Mouse (Mus musculus) embryonic stem cell, embryonic (primary cell): ENCODE measurements at regions not wholly inside any gene's neighbourhood (a gene's known extent, or its start where the extent isn't known, plus 50 kb on each side); places are given as distances from the start of the nearest gene placed in this dataset.

Experiments used
- CTCF ChIA-PET, 4 experiments: fragments of 300-600 bp in 2 of 4; fragments of 350-600 bp in 2 of 4; sonication (Branson Sonifier 250); formaldehyde crosslinking; loops; one replicate each; lab custom pipeline; 2022; ENCODE audit warnings: inconsistent platforms in 2 of 4; lab: Charles Lee
- POLR2A ChIA-PET, 4 experiments: fragments of 300-600 bp in 2 of 4; fragments of 350-600 bp in 2 of 4; sonication (Branson Sonifier 250); formaldehyde crosslinking; loops; one replicate each; lab custom pipeline; 2022; ENCODE audit warnings: antibody characterized with exemption in 4 of 4, inconsistent platforms in 1 of 4; lab: Charles Lee

DNA sequence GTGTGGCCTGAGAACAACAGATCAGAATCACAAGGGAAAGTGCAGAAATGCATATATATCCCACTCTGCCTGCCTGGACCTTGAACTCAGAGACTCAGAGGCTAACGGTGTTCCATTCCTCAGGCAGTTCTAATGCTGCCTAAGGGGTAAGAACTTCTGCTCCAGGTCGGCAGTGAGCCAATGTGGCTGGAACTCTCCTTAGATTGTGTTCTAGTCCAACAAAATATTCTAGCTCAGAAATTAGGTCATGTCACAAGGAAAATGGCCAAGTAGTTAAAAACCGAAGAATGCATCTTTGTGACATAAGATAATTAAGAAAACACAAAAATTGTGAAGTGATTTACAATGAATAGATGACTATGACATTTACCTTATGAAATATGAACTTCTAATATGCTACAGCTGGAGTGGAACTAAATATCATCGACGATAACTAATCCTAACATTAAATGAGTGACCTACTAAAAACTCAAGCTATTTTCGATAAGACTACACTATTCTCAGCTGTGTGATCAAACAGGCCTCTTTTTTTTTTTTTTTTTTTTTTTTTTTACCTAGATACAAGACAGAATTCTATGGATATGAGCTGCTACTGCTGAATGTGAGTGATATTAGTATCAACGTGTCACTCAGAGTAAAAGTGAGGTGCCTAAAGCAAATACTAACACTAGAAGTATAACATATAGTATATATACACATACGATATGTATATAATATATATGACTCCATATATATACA is 315.1 kb upstream of the Map3k7 start:
- ChIA-PET CTCF (interaction anchor here in 1 of 4 experiments (0.6 kb wide), 1 partner anchor 96 kb away, joined by 3 read pairs; no protein-coding TSS in a partner anchor), POLR2A (interaction anchor here in 2 of 4 experiments (0.6 to 1.7 kb wide), 2 partner anchors 8 to 10 kb away, joined by 4 read pairs; no protein-coding TSS in a partner anchor)

GRCm38 (mm10) chr4:31655364-31656106 is 308.4 kb upstream of the Map3k7 start:
- POLR2A ChIA-PET: interaction anchor here in 2 of 4 experiments (0.6 kb wide), 2 partner anchors 250 to 960 kb away, joined by 3 read pairs; no protein-coding TSS in a partner anchor
- CTCF ChIA-PET: interaction anchor here in 1 of 4 experiments (0.8 kb wide), 1 partner anchor 28 kb away, joined by 5 read pairs; no protein-coding TSS in a partner anchor

GRCm38 (mm10) chr4:31656111-31656510 is 307.8 kb upstream of the Map3k7 start:
- POLR2A ChIA-PET: interaction anchor here in 2 of 4 experiments (0.6 kb wide), 2 partner anchors 251 to 960 kb away, joined by 3 read pairs; no protein-coding TSS in a partner anchor
- CTCF ChIA-PET: interaction anchor here in 1 of 4 experiments (0.6 to 0.8 kb wide), 2 partner anchors 29 to 198 kb away, joined by 3 to 5 read pairs; no protein-coding TSS in a partner anchor

- CTCF ChIA-PET: no interaction called here
These were observed 305.1 kb upstream of the Map3k7 start for GRCm38 (mm10) chr4:31658820-31659219.

DNA sequence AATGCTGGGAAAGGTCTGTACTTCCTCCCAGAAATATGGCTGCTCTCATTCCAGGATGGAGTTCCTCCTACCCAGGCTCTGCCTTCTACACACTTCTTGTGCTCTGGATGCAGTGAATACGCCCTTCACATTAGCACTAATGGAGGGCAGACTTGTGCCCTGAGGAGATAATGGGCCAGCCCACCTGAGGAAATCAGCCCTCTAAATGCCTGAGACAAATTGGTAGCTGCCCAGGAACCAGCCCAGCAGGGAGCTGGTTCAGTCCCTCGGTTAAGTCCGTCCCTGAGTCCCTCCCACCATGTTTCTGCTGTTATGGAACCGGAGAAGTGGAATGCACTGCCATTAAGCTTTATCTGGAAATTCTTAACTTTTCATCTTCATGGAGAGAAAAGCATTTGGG is 303.0 kb upstream of the Map3k7 start:
- CTCF ChIA-PET: interaction anchor here in 2 of 4 experiments (0.5 to 0.6 kb wide), 2 partner anchors 42 to 90 kb away, joined by 3 to 4 read pairs; no protein-coding TSS in a partner anchor
- POLR2A ChIA-PET: interaction anchor here in 1 of 4 experiments (1.1 to 1.2 kb wide), 2 partner anchors 10 to 43 kb away, joined by 3 read pairs; no protein-coding TSS in a partner anchor

More at GRCm38 (mm10) chr4:31658820-31659219, 305.1 kb upstream of the Map3k7 start:
- POLR2A ChIA-PET: interaction anchor here in 1 of 4 experiments (1.4 kb wide), 1 partner anchor 9 kb away, joined by 4 read pairs; no protein-coding TSS in a partner anchor

GRCm38 (mm10) chr4:31671530-31672170 is 292.2 kb upstream of the Map3k7 start:
- POLR2A ChIA-PET: interaction anchor here in 1 of 4 experiments (0.6 kb wide), 1 partner anchor 14 kb away, joined by 5 read pairs; no protein-coding TSS in a partner anchor
- CTCF ChIA-PET: interaction anchor here in 1 of 4 experiments (0.8 kb wide), 1 partner anchor 156 kb away, joined by 3 read pairs; no protein-coding TSS in a partner anchor

DNA sequence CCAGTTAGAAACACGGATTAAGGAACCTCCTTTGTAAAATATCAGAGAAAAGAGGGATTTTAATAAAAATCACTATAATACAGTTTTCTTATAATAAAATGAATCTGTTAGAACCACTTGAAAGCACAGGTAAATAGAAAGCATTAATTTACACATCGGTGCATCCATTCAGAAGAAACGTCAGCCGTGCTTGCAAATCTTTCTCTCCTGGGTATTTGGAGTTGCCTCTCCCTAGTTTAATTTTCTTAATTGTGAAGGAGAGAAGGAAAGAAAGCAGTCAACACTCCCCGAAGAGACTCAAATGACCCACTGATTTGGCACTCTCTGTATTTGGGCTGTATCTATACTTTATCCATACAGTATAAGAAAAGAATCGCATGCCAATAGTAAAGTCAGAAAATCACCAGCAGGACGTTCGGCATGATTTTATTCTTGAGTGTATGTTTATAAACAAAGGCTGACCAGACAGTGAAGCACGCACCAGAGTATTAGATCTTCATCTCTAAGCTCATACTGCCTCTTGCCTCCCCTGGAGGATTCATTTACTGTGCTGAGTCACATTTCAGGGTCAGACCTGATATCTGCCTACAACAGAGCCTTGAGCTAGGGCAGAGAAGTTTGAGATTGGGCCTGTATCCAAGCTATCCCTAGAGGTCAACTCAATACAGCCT is 291.6 kb upstream of the Map3k7 start:
- ChIA-PET CTCF (no interaction called here), POLR2A (no interaction called here)

DNA sequence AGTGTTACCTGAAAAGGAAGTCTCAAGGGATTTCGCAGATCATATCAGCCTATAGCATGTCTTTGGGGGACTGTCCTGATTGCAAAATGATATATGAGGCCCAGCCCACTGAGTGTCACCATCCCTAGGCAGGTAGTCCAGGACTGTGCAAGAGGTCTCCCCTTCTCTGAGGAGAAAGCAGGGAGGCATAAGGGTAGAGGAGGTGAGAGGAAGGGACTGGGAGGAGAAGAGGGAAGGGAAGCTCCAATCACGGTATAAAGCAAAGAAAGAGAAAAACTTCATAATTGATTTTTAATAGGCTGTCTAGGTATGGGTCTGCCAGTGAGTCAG is 291.1 kb upstream of the Map3k7 start:
- ChIA-PET CTCF (no interaction called here), POLR2A (no interaction called here)

GRCm38 (mm10) chr4:31679007-31679590 is 284.8 kb upstream of the Map3k7 start:
- POLR2A ChIA-PET: no interaction called here
- CTCF ChIA-PET: no interaction called here

DNA sequence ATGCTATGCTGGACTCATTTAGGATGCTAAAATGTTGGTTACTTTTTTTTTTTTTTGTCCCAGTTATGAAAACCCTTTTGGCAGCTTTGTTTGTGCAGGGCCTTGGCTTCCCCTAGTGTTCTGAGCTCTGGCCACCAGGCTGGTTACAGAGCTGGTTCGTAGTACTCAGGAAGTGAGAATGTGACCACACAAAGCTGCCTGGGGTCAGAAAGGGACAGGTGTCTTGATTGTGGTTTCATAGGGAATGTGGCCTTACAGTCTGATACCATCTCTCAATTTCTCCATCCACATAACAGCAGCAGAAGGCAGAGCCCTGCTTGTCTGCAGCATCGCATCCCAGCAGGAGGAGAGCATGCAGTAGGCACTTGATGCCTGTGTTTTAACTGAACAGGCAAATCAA is 282.9 kb upstream of the Map3k7 start:
- ChIA-PET POLR2A (interaction anchor here in 2 of 4 experiments (0.7 kb wide), 2 partner anchors 17 to 76 kb away, joined by 3 read pairs; no protein-coding TSS in a partner anchor), CTCF (no interaction called here)

- ChIA-PET CTCF (no interaction called here), POLR2A (no interaction called here)
These were observed 274.8 kb upstream of the Map3k7 start for GRCm38 (mm10) chr4:31689083-31689482.

- POLR2A ChIA-PET: interaction anchor here in 1 of 4 experiments (0.6 kb wide), 1 partner anchor 17 kb away, joined by 3 read pairs; no protein-coding TSS in a partner anchor
- CTCF ChIA-PET: no interaction called here
These were observed 266.0 kb upstream of the Map3k7 start for GRCm38 (mm10) chr4:31697769-31698505.

DNA sequence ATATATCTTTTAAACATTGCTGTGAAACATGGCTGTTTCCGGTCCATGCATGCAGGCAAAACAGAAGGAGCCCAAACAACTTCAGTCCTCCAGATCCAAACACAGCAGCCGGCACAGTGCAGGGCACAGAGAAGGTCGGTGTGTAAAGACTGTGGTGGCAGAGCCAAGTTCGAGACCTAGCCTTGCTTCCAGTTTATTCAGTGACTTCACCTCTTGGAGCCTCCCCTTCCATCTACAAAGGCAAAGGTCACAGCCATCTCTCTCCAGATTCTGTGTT is 265.5 kb upstream of the Map3k7 start:
- CTCF ChIA-PET: no interaction called here
- POLR2A ChIA-PET: no interaction called here

GRCm38 (mm10) chr4:31699296-31699695 is 264.6 kb upstream of the Map3k7 start:
- ChIA-PET POLR2A (no interaction called here), CTCF (no interaction called here)

- CTCF ChIA-PET: no interaction called here
- POLR2A ChIA-PET: interaction anchor here in 1 of 4 experiments (0.6 kb wide), 1 partner anchor 609 kb away, joined by 3 read pairs; no protein-coding TSS in a partner anchor
These were observed 249.7 kb upstream of the Map3k7 start for GRCm38 (mm10) chr4:31714054-31714651.

DNA sequence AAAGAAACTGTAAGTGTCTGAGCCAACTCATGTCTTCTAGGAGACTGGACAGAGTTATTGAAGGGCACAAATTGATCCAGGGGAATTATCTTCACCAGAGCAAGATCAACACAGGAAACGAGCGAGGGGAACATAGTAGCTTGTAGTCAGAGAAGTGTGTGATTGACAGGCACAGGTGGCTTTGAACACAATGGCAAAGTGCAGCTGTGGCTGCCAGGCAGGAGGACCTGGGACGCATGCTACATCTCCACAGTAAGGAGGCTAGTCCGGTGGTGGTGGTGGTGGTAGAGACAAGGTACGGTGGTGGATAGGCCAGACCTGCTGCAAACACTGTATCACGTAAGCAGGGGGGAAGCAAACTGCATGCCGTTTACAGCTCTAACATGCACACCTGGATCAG is 240.4 kb upstream of the Map3k7 start:
- POLR2A ChIA-PET: no interaction called here
- CTCF ChIA-PET: no interaction called here

DNA sequence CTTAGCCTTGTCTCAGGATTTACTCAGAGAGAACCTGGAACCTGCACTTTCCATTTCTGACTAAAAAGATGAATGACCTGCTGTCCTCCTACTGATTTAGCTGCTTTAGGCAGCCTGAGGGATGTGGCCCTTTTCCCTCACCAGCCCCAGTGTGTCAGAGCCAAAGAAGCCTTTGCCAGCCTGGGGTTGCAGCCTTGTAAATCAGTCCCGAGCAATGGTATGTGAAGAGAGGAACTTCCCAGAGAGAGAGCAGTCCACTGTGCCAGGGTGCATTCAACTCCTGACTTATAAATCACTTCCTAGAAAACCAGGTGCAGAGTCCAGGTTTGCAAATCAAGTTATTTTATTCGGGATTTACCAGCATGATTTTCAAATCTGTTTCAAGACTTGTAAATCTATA is 239.5 kb upstream of the Map3k7 start:
- CTCF ChIA-PET: no interaction called here
- POLR2A ChIA-PET: interaction anchor here in 1 of 4 experiments (0.5 kb wide), 1 partner anchor 1835 kb away, joined by 3 read pairs; no protein-coding TSS in a partner anchor
